20 mouse cellular contexts compared by ENCODE assay signal in the genomic region with DNA sequence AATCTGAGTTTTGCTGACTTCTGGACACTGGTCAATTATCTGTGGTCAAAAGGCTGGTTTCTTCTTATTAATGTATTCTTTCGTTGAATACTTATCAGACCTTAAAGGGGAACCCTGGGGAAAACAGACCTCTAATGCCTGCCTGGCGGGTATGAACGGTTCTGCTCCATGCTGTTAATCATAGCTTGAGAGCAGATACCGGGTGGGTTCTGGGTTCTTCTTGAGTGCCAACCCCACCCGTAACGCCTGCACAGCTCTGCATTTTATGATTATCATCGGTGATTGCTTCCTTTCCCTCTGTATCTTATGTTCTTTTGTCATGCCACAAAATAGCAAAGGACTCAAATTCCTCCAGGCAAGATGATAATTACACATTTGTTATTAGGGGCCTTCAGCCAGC. TPM values are rescaled to one million over a fixed set of nuclear protein-coding genes. Genes with fewer than 3 reads are reported as not detected.
"Had no signal": no experiment of that assay in that cellular context is flagged by ENCODE, and none has a peak within 500 bp of the region (broad histone marks: within the 10 kb centered on the region; RNA-seq: fewer than 3 reads in every experiment).

No protein-coding gene starts in this region.

- H3K27ac ChIP-seq: neural tube, embryonic 13.5 days; neural tube, embryonic 15.5 days; stomach, embryonic 15.5 days; stomach, postnatal 0 days had no signal

- DNase-seq: retina, postnatal 1 day; right cerebral cortex, adult 18-20 months; right cerebral cortex, postnatal 14 days; right cerebral cortex, postnatal 25 days; right cerebral cortex, postnatal 4 days; spleen, adult 18-20 months; thymus, adult 18-20 months; thymus, adult 2 months; thymus, postnatal 14 days; thymus, postnatal 25 days; thymus, postnatal 36 days; thymus, postnatal 4 days had no signal

- H3K9me3 ChIP-seq: neural tube, embryonic 13.5 days; neural tube, embryonic 15.5 days; stomach, embryonic 15.5 days had no signal

- H3K4me3 ChIP-seq: neural tube, embryonic 13.5 days; neural tube, embryonic 15.5 days; stomach, embryonic 15.5 days had no signal

- H3K36me3 ChIP-seq: neural tube, embryonic 13.5 days; neural tube, embryonic 15.5 days; stomach, embryonic 15.5 days had no signal

- H3K27me3 ChIP-seq: neural tube, embryonic 13.5 days; neural tube, embryonic 15.5 days; stomach, embryonic 15.5 days had no signal

- H3K9ac ChIP-seq: neural tube, embryonic 13.5 days; neural tube, embryonic 15.5 days; stomach, embryonic 15.5 days had no signal

- H3K4me2 ChIP-seq: neural tube, embryonic 13.5 days; neural tube, embryonic 15.5 days; stomach, embryonic 15.5 days had no signal

RNA-seq across cellular contexts. Expression of a gene that starts 10.4 kb away (rescaled TPM):
- polyA plus RNA-seq: neural tube, embryonic 13.5 days; neural tube, embryonic 14.5 days; small intestine, adult 2 months; stomach, embryonic 15.5 days; stomach, embryonic 16.5 days had no signal

RNA-seq across cellular contexts. Expression of a gene that starts 12.1 kb away (rescaled TPM):
- polyA plus RNA-seq: neural tube, embryonic 13.5 days; neural tube, embryonic 14.5 days; neural tube, embryonic 15.5 days had no signal

RNA-seq across cellular contexts. Expression of a gene that starts 58.4 kb away (rescaled TPM):
- total RNA-seq: neutrophil, adult 5-6 weeks had no signal
